ENCODE assay signal across 8 mouse cellular contexts in genomic region chr7:73541412-73542130, GRCm38 (mm10). TPM values are rescaled to one million over a fixed set of nuclear protein-coding genes. Genes with fewer than 3 reads are reported as not detected.
DNase-seq lines count a peak whose midpoint lies in the region; ATAC-seq and TF ChIP-seq lines count a peak whose summit lies in the region.

Gene Chd2, minus strand, starts transcription at chr7:73541830.

- peak within 1 kb of the TSS; percentile 89 to 97 for H3K4me3 ChIP-seq in MEL (ENCODE audit: control insufficient read depth in 1 of 2, insufficient read depth in 1 of 2, low read depth in 2 of 2, low read length in 2 of 2)
- H3K4me3 ChIP-seq in forebrain, embryonic 12.5 days (replicated peaks) = peak within 1 kb of the TSS; percentile 72
- H3K4me3 ChIP-seq in heart, embryonic 16.5 days (ENCODE audit: low read length) = peak within 1 kb of the TSS; percentile 88
- peak within 1 kb of the TSS; percentile 88 for H3K4me3 ChIP-seq in lung, adult 2 months (replicated peaks; ENCODE audit: extremely low read depth, low read depth, low read length)
- peak within 1 kb of the TSS; percentile 55 for H3K4me3 ChIP-seq in neural tube, embryonic 15.5 days (replicated peaks)

- TF ChIP-seq POLR2A in MEL (IDR thresholded peaks at IDR 0.05; ENCODE audit: control insufficient read depth in 1 of 2, insufficient read depth in 1 of 2, low read depth in 1 of 2, low read length in 2 of 2, poor library complexity in 1 of 2) = peak; percentile 91 to 93
- TF ChIP-seq POLR2A in lung, adult 2 months (IDR thresholded peaks at IDR 0.05; ENCODE audit: borderline replicate concordance, extremely low read depth, low read depth, low read length) = peak; percentile 94; the same call in 1 of the 2 replicates

- no peaks in the 10 kb centered on the region for H3K27me3 ChIP-seq in MEL (ENCODE audit: control insufficient read depth in 1 of 2, insufficient read depth in 2 of 2, low read length in 2 of 2)
- H3K27me3 ChIP-seq in forebrain, embryonic 12.5 days = no peaks in the 10 kb centered on the region
- no peaks in the 10 kb centered on the region for H3K27me3 ChIP-seq in heart, embryonic 16.5 days (ENCODE audit: control insufficient read depth, insufficient read depth, low read length)
- no peaks in the 10 kb centered on the region for H3K27me3 ChIP-seq in neural tube, embryonic 15.5 days (replicated peaks)

- peak within 1 kb of the TSS; percentile 100 for H3K9ac ChIP-seq in MEL (ENCODE audit: control insufficient read depth, low read depth, low read length, poor library complexity, severe bottlenecking)
- H3K9ac ChIP-seq in forebrain, embryonic 12.5 days = peak within 1 kb of the TSS; percentile 93
- H3K9ac ChIP-seq in heart, embryonic 16.5 days (ENCODE audit: low read length) = peak within 1 kb of the TSS; percentile 97
- H3K9ac ChIP-seq in neural tube, embryonic 15.5 days (replicated peaks) = peak within 1 kb of the TSS; percentile 74

- WGBS in forebrain, embryonic 12.5 days = under 1% methylated on average over 15 of the region's 15 CpGs
- under 1% methylated on average over 15 of the region's 15 CpGs for WGBS in heart, embryonic 16.5 days
- under 1% methylated on average over 15 of the region's 15 CpGs for WGBS in lung, adult 2 months
- WGBS in neural tube, embryonic 15.5 days = 0% methylated on average over 15 of the region's 15 CpGs

- peak; percentile 54 for ATAC-seq in forebrain, embryonic 12.5 days (ENCODE audit: low FRiP score)
- 0 out of 2 replicates have a peak, but pooled peaks have one; percentile 28 for ATAC-seq in heart, embryonic 16.5 days (replicated peaks; ENCODE audit: extremely low read depth, insufficient read depth, low FRiP score)
- ATAC-seq in neural tube, embryonic 15.5 days (ENCODE audit: low FRiP score) = no peak

- H3K4me2 ChIP-seq in forebrain, embryonic 12.5 days = peak within 1 kb of the TSS; percentile 61
- peak within 1 kb of the TSS; percentile 60 for H3K4me2 ChIP-seq in heart, embryonic 16.5 days (ENCODE audit: low read depth, low read length)
- peak within 1 kb of the TSS; percentile 61 for H3K4me2 ChIP-seq in neural tube, embryonic 15.5 days

- H3K27ac ChIP-seq in MEL (ENCODE audit: control insufficient read depth, low read depth, low read length) = peak within 1 kb of the TSS; percentile 100
- H3K27ac ChIP-seq in forebrain, embryonic 12.5 days = peak within 1 kb of the TSS; percentile 100
- peak within 1 kb of the TSS; percentile 100 for H3K27ac ChIP-seq in heart, embryonic 16.5 days (ENCODE audit: low read length)
- H3K27ac ChIP-seq in neural tube, embryonic 15.5 days (replicated peaks) = peak within 1 kb of the TSS; percentile 96

- H3K36me3 ChIP-seq in MEL (ENCODE audit: control insufficient read depth in 1 of 2, insufficient read depth in 2 of 2, low read length in 2 of 2) = peaks cover 29 to 39% of the 10 kb centered on the region in 2 experiments
- H3K36me3 ChIP-seq in forebrain, embryonic 12.5 days (replicated peaks) = peaks cover 16% of the 10 kb centered on the region
- H3K36me3 ChIP-seq in heart, embryonic 16.5 days (ENCODE audit: control insufficient read depth, insufficient read depth) = peaks cover 8% of the 10 kb centered on the region
- 0 out of 2 replicates have a peak, but pooled peaks cover 3% of the 10 kb centered on the region for H3K36me3 ChIP-seq in neural tube, embryonic 15.5 days

- no peak for TF ChIP-seq CTCF in MEL (IDR thresholded peaks at IDR 0.05 in 2 of 3, conservative IDR thresholded peaks at IDR 0.05 in 1 of 3; ENCODE audit: control insufficient read depth in 1 of 3, insufficient read depth in 1 of 3, low read depth in 2 of 3, low read length in 3 of 3, poor library complexity in 1 of 3, severe bottlenecking in 1 of 3)
- no peak for TF ChIP-seq CTCF in lung, adult 2 months (IDR thresholded peaks at IDR 0.05; ENCODE audit: insufficient read depth, low read length)

- no peak for TF ChIP-seq RAD21 in MEL (IDR thresholded peaks at IDR 0.05; ENCODE audit: low read depth, low read length)

- no peaks in the 10 kb centered on the region for H3K9me3 ChIP-seq in MEL (replicated peaks; ENCODE audit: insufficient read depth, low read length)
- no peaks in the 10 kb centered on the region for H3K9me3 ChIP-seq in forebrain, embryonic 12.5 days
- no peaks in the 10 kb centered on the region for H3K9me3 ChIP-seq in heart, embryonic 16.5 days (replicated peaks; ENCODE audit: control insufficient read depth, low read length)
- no peaks in the 10 kb centered on the region for H3K9me3 ChIP-seq in neural tube, embryonic 15.5 days (replicated peaks)

- H3K79me2 ChIP-seq in MEL (ENCODE audit: control insufficient read depth, insufficient read depth, low read length, poor library complexity) = peaks cover 40% of the 10 kb centered on the region

- peaks cover 2 to 7% of the 10 kb centered on the region in 2 experiments for H3K4me1 ChIP-seq in MEL (ENCODE audit: control insufficient read depth in 1 of 2, insufficient read depth in 2 of 2, low read length in 2 of 2)
- peaks cover 12% of the 10 kb centered on the region for H3K4me1 ChIP-seq in forebrain, embryonic 12.5 days
- peaks cover 13% of the 10 kb centered on the region for H3K4me1 ChIP-seq in heart, embryonic 16.5 days (ENCODE audit: control insufficient read depth, insufficient read depth, low read length)
- peaks cover 12% of the 10 kb centered on the region for H3K4me1 ChIP-seq in lung, adult 2 months (ENCODE audit: control insufficient read depth, insufficient read depth, low read length)
- H3K4me1 ChIP-seq in neural tube, embryonic 15.5 days = peaks cover 15% of the 10 kb centered on the region

- no peak for TF ChIP-seq EP300 in MEL (IDR thresholded peaks at IDR 0.05; ENCODE audit: low read depth in 1 of 2, low read length in 2 of 2)

- DNase-seq in MEL (ENCODE audit: low read depth, low spot score) = peak; percentile 90
- peak; percentile 71 for DNase-seq in c-Kit-negative CD71-positive TER-119-positive erythroid progenitor cells, embryonic 14.5 days (ENCODE audit: low read depth, low spot score)
- DNase-seq in kidney, postnatal 25 days = peak; percentile 65 to 76
- DNase-seq in lung, adult 2 months = peak; percentile 74
- peak; percentile 80 for DNase-seq in thymus, postnatal 14 days

TF ChIP-seq in MEL, 35 proteins besides CTCF, POLR2A, EP300 and RAD21:
- TF ChIP-seq TBP (IDR thresholded peaks at IDR 0.05; ENCODE audit: low read depth, low read length) (peak; percentile 84), USF2 (IDR thresholded peaks at IDR 0.05; ENCODE audit: borderline replicate concordance in 1 of 2, insufficient read depth in 1 of 2, low read depth in 1 of 2, low read length in 2 of 2) (no peak), JUND (IDR thresholded peaks at IDR 0.05; ENCODE audit: low read depth, low read length) (no peak), POLR2AphosphoS5 (IDR thresholded peaks at IDR 0.05; ENCODE audit: borderline replicate concordance, low read depth, low read length) (peak; percentile 85; the same call in 1 of the 2 replicates)

RNA-seq across cellular contexts. Expression of gene Chd2, which starts in this region (rescaled TPM):
- 9.9 and 16.9 TPM in 2 replicates for total RNA-seq in MEL (2012; rRNA removed)
- polyA plus RNA-seq in MEL (2012; ENCODE audit: insufficient read depth in 1 of 2, insufficient read length in 2 of 2, low read depth in 1 of 2, low replicate concordance in 2 of 2, missing spikeins in 1 of 2) = 100 to 1,000 TPM in 1 of 2 experiments, 10 to 100 TPM in 1; 21.4 to 275 TPM
- 69.4 and 78.8 TPM in 2 replicates for polyA plus RNA-seq in forebrain, embryonic 12.5 days (2016; fragmentation: Nextera tagmentation; extraction: Ambion mirVana)
- 33.1 and 36.5 TPM in 2 replicates for polyA plus RNA-seq in heart, embryonic 16.5 days (2015; fragmentation: Nextera tagmentation; extraction: Ambion mirVana)
- 41.0 and 48.5 TPM in 2 replicates for polyA plus RNA-seq in lung, adult 2 months (2012; rRNA removed)
- 31.2 and 39.3 TPM in 2 replicates for polyA plus RNA-seq in neural tube, embryonic 15.5 days (2015; fragmentation: Nextera tagmentation; extraction: Ambion mirVana)
